Mouse (Mus musculus) heart, embryonic 15.5 days (tissue): ENCODE data around the gene Tmem136. TPM values are rescaled to one million over a fixed set of nuclear protein-coding genes. Genes with fewer than 3 reads are reported as not detected.
A peak's percentile ranks its signal among the peaks of the same experiment; 100 is the strongest.
"Not testable (repeated sequence)": the region's sequence is repeated elsewhere in the genome, so short reads cannot be mapped to it uniquely, and the experiment has no call there.

ENCODE experiments used
- ATAC-seq: fragments of 200-750 bp; cut with Nextera tagmentation; replicated peaks from 2 replicates; pipeline ENCODE4 v1.8.0; 2017; ENCODE audit warnings: low read depth, moderate TSS enrichment; ENCODE audit not compliant: insufficient number of reproducible peaks, insufficient read depth, low FRiP score
- H3K27ac ChIP-seq: fragments of 300-500 bp; sonication (generic); 2 replicates; pipeline ENCODE4 v1.5.1; 2015; ENCODE audit warnings: mild to moderate bottlenecking, inconsistent platforms
- H3K27me3 ChIP-seq: fragments of 300-500 bp; sonication (generic); 2 replicates; pipeline ENCODE4 v1.6.1; 2015; ENCODE audit warnings: inconsistent platforms
- H3K36me3 ChIP-seq: fragments of 300-500 bp; sonication (generic); 2 replicates; pipeline ENCODE4 v1.6.1; 2015; ENCODE audit warnings: mild to moderate bottlenecking, inconsistent platforms
- H3K4me1 ChIP-seq: fragments of 300-500 bp; sonication (generic); replicated peaks from 2 replicates; pipeline ENCODE4 v1.6.1; 2015; ENCODE audit warnings: inconsistent platforms
- H3K4me2 ChIP-seq: fragments of 300-500 bp; sonication (generic); 2 replicates; pipeline ENCODE4 v1.6.1; 2015; ENCODE audit warnings: inconsistent platforms, mild to moderate bottlenecking, moderate library complexity
- H3K4me3 ChIP-seq: fragments of 300-500 bp; sonication (generic); 2 replicates; pipeline ENCODE4 v1.5.1; 2015; ENCODE audit warnings: mild to moderate bottlenecking, inconsistent platforms
- H3K9ac ChIP-seq: fragments of 300-500 bp; sonication (generic); 2 replicates; pipeline ENCODE4 v1.6.1; 2015; ENCODE audit warnings: mild to moderate bottlenecking, inconsistent platforms
- H3K9me3 ChIP-seq: fragments of 300-500 bp; sonication (generic); replicated peaks from 2 replicates; pipeline ENCODE4 v1.6.1; 2016; ENCODE audit warnings: inconsistent platforms
- WGBS: fragments of 180-500 bp; shearing (Covaris S2); methylation state at CpG from one replicate; pipeline ENCODE4 v1.1.7; 2015; ENCODE audit warnings: mixed read lengths; 5-methylcytosine and 5-hydroxymethylcytosine counted together
- polyA plus RNA-seq: library from polyadenylated mRNA; unstranded; fragments of >200 nt; fragmentation: Nextera tagmentation; extraction: Ambion mirVana; gene quantifications from 2 replicates; pipeline ENCODE4 v1.2.1, GENCODE M21; 2015

The Tmem136 gene
- polyA plus RNA-seq, 1 experiment from 2014 or later: 11.8 TPM

DNA sequence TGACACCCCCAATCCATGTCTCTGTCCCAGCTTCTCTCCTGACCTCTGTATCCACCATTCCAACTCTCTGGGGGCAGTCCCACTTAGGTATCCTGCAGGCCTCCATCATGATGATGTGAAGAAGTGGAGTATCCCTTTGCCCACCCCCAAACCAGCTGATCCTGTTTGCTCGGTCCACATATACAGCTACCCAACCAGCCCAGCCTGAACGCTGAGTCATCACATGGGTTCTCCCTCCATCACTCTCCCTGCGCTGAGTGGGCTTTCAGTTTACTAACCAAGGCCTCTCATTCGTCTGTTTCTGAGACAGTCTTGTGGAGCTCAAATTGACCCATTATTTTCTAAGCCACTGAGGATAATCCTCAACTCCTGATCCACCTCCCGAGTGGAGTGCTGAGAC, 15.6 kb upstream of the Tmem136 start:
- no peak for ATAC-seq
- Histone ChIP-seq H3K4me2 (no peak overlapping the region), H3K4me3 (no peak overlapping the region), H3K9ac (no peak overlapping the region), H3K4me1 (peaks cover 11% of the 10 kb centered on the region), H3K27me3 (no peaks in the 10 kb centered on the region), H3K27ac (no peak overlapping the region), H3K9me3 (no peaks in the 10 kb centered on the region), H3K36me3 (no peaks in the 10 kb centered on the region)
- WGBS: 65% methylated on average over 5 of the region's 5 CpGs

DNA sequence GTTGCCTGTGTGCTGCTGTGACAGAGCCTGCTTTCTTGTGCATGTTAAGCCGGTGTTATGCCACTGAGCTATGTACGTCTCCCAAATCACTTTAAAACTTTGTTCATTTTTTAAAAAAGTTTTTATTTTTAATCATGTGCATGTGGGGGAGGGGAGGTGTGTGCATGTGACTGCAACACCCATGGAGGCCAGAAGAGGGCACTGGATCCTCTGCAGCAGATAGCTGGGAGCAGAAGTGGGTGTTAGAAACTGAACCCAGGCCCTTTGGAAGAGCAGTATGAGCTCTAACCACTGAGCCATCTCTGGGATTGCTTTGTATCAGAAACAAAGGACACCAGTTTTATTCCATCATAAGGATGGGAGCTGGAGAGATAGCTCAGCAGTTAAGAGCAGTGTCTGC, 14.3 kb upstream of the Tmem136 start:
- Histone ChIP-seq H3K27me3 (no peaks in the 10 kb centered on the region), H3K9me3 (no peaks in the 10 kb centered on the region), H3K9ac (no peak overlapping the region), H3K4me1 (peaks cover 11% of the 10 kb centered on the region), H3K36me3 (no peaks in the 10 kb centered on the region), H3K4me2 (no peak overlapping the region), H3K27ac (no peak overlapping the region), H3K4me3 (no peak overlapping the region)
- WGBS: 91% methylated on average over 2 of the region's 2 CpGs
- ATAC-seq: no peak

DNA sequence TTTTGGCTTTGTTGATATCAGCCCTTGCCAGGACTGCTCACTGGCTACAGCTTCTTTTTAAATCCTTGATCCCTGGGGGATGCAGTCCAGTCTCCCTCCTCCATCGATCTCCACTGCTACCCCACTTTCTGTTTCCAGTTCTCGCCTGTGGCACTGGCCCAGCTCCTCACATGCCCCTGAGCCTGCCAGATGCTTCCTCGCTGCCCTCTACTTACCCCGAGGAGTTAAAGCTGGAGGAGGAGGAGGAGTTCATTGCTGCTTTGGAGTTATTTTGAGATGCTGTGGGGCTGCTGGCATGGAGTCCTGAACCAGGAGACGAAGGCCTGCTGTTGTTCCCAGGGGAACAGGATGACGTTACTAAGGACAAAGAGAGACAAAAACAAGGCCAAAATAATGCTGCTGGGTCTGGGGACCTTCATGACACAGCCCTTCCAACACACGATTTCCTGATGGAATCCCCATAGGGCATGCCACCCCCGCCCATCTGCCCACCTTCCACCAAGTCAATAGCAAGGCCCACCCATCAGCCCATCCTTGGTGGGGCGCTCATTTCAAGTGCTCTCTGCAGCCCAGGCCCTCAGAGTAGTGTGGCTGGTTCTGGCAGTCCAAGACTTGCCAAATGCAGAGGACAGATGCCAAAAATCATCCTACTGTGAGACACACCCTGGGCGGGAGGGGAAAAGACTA, 10.9 kb upstream of the Tmem136 start:
- H3K4me3 ChIP-seq: no peak overlapping the region
- H3K27ac ChIP-seq: no peak overlapping the region
- H3K4me2 ChIP-seq: no peak overlapping the region
- no peaks in the 10 kb centered on the region for H3K27me3 ChIP-seq
- H3K9ac ChIP-seq: no peak overlapping the region
- H3K9me3 ChIP-seq: no peaks in the 10 kb centered on the region
- 58% methylated on average over 10 of the region's 10 CpGs for WGBS
- H3K4me1 ChIP-seq: peaks cover 11% of the 10 kb centered on the region
- H3K36me3 ChIP-seq: no peaks in the 10 kb centered on the region
- ATAC-seq: no peak

DNA sequence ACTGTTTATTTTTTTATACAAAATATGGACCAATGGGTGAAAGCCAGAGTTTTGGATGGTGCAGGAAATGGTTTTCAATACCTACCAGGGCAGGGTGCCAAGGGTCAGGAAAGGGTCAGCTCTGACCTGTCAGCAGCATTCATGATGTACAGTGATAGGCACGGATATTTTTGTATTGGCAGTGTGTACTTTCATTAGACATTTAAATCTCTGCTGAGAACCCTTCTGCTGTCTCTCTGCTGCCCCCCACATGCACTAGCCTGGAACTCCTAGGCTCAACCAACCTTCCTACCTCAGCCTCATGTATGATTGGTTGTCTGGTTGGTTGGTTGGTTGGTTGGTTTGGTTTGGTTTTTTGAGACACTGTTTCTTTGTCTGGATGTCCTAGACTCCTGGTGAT, 6.0 kb upstream of the Tmem136 start:
- WGBS: 13% methylated on average over 1 of the region's 1 CpGs
- no peak for ATAC-seq

DNA sequence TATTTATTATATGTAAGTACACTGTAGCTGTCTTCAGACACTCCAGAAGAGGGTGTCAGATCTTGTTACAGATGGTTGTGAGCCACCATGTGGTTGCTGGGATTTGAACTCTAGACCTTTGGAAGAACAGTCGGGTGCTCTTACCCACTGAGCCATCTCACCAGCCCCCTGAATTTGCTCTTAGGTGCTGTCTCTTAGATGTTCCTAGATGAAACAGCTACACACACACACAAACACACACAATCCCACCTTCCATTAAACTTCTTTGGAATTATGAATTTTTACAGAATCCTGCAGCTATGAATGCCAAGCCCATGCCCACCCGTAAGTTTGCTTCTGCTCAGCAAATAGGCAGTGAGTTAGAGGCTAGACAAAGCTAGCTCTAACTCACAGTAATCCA, 5.6 kb upstream of the Tmem136 start:
- not testable (repeated sequence) for ATAC-seq, H3K4me1 ChIP-seq, H3K27me3 ChIP-seq, H3K36me3 ChIP-seq, H3K9ac ChIP-seq, H3K4me3 ChIP-seq, H3K4me2 ChIP-seq, H3K27ac ChIP-seq, H3K9me3 ChIP-seq
- WGBS: 80% methylated on average over 2 of the region's 2 CpGs

More for the DNA sequence above, 6.0 kb upstream of the Tmem136 start:
- Histone ChIP-seq H3K36me3 (no peaks in the 10 kb centered on the region), H3K4me1 (peaks cover 4% of the 10 kb centered on the region), H3K27ac (no peak overlapping the region), H3K4me2 (no peak overlapping the region), H3K4me3 (no peak overlapping the region), H3K27me3 (no peaks in the 10 kb centered on the region), H3K9me3 (no peaks in the 10 kb centered on the region), H3K9ac (no peak overlapping the region)

DNA sequence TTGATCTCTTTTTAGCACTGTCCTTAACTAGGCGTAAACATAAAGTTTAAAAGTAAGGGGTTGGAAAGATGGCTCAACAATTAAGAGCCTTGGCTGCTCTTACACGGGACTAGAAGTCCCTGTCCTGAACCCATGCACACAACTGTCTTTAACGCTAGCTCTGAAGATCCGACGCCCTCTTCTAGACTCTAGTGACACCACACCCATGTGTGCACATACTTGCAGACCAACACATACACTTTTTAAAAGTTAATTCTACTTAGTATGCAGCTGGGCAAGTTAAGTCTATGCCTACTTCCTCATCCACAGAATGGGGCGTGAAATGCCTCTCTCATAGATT, 597 bp upstream of the Tmem136 start:
- no peak overlapping the region for H3K4me3 ChIP-seq

DNA sequence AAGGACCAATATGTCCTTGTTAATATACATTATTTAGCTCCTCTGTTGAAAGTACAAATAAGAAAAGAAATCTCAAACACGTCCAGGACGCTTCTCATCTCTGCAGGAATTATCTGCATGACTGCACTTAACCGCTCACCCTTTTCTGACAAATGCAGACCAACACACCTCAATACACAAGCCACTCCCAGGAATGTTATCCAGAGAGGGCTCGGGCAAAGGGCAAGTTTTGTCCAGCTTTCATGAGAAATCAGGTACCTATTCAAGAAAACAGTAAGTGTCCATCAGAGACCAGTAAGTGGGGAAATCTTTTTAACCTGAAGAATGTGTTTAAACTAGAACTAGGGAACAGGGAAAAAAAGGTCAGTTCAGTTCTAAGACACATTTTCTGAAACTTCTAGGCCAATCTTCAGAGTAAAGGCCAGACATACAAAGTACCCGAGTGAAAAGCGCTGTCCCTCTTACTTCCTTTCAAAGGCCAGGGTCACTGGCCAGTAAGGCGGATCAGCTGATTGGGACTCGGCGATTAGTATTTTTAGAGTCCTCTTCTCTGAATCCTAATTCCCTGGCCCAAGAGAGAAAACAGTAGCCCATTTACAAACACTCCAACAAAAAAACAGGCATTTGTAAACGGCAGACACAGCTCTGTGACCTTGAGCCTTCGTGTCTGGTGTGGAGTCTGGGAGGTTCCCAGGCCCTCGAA, 788 bp downstream of the Tmem136 start:
- Histone ChIP-seq H3K9ac (peak overlapping the region; percentile 80), H3K4me1 (peaks cover 7% of the 10 kb centered on the region), H3K36me3 (peaks cover 10% of the 10 kb centered on the region), H3K4me3 (peak overlapping the region; percentile 74), H3K27ac (peak overlapping the region; percentile 80), H3K4me2 (peak overlapping the region; percentile 72), H3K9me3 (no peaks in the 10 kb centered on the region), H3K27me3 (no peaks in the 10 kb centered on the region)
- ATAC-seq: no peak
- WGBS: 21% methylated on average over 12 of the region's 12 CpGs

More for the DNA sequence above, 597 bp upstream of the Tmem136 start:
- H3K9me3 ChIP-seq: no peaks in the 10 kb centered on the region
- no peak for ATAC-seq
- peaks cover 7% of the 10 kb centered on the region for H3K4me1 ChIP-seq
- no peak overlapping the region for H3K9ac ChIP-seq
- H3K27me3 ChIP-seq: no peaks in the 10 kb centered on the region
- no peaks in the 10 kb centered on the region for H3K36me3 ChIP-seq
- H3K4me2 ChIP-seq: 0 out of 2 replicates have a peak overlapping the region, but pooled peaks have one; percentile 72
- no peak overlapping the region for H3K27ac ChIP-seq
- 84% methylated on average over 6 of the region's 6 CpGs for WGBS

DNA sequence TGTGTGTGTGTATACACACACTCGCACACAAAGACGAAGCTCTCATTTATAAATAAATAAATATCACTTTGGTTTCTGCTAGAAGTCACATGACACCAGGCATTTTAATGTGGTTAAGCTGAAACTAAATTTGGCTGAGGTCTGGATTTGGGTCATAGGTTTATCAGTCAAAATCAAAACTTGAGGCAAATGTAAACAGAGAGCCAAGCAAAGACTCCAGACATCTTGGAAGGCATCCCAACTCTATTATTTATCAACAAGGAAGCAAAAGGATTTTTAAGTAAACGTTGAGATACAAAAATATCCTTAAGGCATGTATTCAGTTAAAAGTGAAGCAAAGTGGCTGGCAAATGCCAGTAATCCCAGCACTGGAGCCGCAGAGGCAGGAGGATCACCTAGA, 1.5 kb downstream of the Tmem136 start:
- no peak overlapping the region for H3K4me3 ChIP-seq
- ATAC-seq: no peak
- peaks cover 7% of the 10 kb centered on the region for H3K4me1 ChIP-seq
- H3K36me3 ChIP-seq: peaks cover 15% of the 10 kb centered on the region
- no peak overlapping the region for H3K27ac ChIP-seq
- 77% methylated on average over 4 of the region's 4 CpGs for WGBS
- no peaks in the 10 kb centered on the region for H3K9me3 ChIP-seq
- no peaks in the 10 kb centered on the region for H3K27me3 ChIP-seq
- H3K4me2 ChIP-seq: peak overlapping the region; percentile 72; the same call in 1 of the 2 replicates
- no peak overlapping the region for H3K9ac ChIP-seq

DNA sequence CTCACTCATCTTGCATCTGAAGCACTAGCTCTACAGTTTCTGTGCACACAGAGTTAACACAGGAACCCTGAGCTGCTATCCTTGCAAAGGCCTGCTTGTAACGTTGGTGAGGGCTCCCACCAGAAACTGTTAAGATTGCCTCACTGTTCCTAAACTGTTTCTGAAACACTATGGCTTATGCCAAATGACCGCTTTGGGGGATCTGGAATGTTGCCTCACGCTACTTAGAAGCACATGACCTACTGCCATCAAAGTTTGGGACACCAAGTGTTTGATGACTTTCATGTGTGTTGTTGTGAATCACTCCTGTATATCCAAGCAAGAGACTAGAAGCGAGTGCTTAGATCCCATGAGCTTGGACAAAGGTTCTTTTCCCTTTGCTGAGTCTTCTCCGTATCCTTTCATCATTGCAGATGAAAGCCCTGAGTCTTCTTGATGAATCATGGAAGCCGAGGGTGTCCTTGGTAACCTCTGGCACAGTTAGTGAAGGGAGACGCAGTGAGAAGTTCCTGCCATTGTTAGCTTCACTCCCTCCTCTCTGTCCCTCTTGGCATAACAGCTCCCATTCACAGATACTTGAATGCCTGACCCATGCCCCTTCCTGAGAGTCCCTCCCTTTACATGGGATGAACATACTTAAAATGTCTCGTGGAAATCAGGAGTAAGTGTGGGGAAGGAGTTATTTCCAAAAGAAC, 5.9 kb downstream of the Tmem136 start:
- Histone ChIP-seq H3K4me3 (no peak overlapping the region), H3K27me3 (no peaks in the 10 kb centered on the region), H3K4me2 (no peak overlapping the region), H3K4me1 (peaks cover 12% of the 10 kb centered on the region), H3K9ac (no peak overlapping the region), H3K36me3 (peaks cover 15% of the 10 kb centered on the region), H3K9me3 (no peaks in the 10 kb centered on the region), H3K27ac (no peak overlapping the region)
- no peak for ATAC-seq
- 75% methylated on average over 8 of the region's 8 CpGs for WGBS

DNA sequence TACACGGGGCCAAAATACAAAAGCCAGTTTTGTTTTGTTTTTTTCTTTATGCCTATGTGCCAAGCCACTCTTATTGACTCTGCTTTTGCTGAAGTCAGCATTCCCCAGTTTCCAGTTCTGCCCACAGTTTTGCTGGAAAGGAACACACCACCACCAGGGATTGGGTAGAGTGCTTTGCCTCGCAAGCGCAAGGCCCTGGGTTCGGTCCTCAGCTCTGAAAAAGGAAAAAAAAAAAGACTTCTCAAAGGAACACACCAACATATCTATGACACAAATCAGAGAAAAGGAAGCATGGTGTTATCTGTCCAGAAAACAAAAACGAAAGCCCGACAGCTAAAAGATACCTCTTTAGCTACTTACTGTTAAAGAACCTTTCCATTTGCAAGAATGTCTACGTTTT, 7.2 kb downstream of the Tmem136 start:
- no peak overlapping the region for H3K9ac ChIP-seq
- WGBS: 81% methylated on average over 7 of the region's 7 CpGs

DNA sequence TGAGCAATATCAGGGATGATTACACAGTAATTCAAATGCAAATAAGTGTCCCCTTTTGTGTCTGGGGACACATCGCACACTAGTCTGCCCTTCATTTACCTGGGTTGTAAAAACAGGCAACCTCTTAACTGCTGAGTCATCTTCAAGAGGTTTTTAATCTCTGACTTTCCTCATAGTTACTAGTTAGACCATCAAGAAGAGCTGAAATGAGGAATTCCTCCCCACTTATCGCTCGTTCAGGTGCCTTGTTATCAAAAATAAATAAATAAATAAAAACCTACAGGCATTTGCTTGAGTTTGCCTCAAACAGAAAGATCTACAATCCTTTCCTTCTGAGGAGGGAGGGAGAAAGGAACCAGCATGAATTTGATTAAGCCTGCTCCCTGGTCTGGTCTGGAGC, 7.6 kb downstream of the Tmem136 start:
- no peak overlapping the region for H3K4me3 ChIP-seq
- H3K27ac ChIP-seq: no peak overlapping the region
- no peak overlapping the region for H3K9ac ChIP-seq
- H3K4me1 ChIP-seq: peaks cover 13% of the 10 kb centered on the region
- H3K36me3 ChIP-seq: peaks cover 15% of the 10 kb centered on the region
- ATAC-seq: no peak
- H3K27me3 ChIP-seq: no peaks in the 10 kb centered on the region
- no peaks in the 10 kb centered on the region for H3K9me3 ChIP-seq
- no peak overlapping the region for H3K4me2 ChIP-seq
- WGBS: 83% methylated on average over 3 of the region's 3 CpGs

More for the DNA sequence above, 7.2 kb downstream of the Tmem136 start:
- no peak overlapping the region for H3K4me2 ChIP-seq
- no peak overlapping the region for H3K27ac ChIP-seq
- no peaks in the 10 kb centered on the region for H3K27me3 ChIP-seq
- ATAC-seq: no peak
- no peak overlapping the region for H3K4me3 ChIP-seq
- H3K36me3 ChIP-seq: peaks cover 15% of the 10 kb centered on the region
- peaks cover 11% of the 10 kb centered on the region for H3K4me1 ChIP-seq
- no peaks in the 10 kb centered on the region for H3K9me3 ChIP-seq
